Mouse (Mus musculus) T-helper 2 cell (primary cell): Measurements from ENCODE around the gene Bicc1.

Experiments
- in situ Hi-C: fragments of 300-600 bp; cut with MboI, MseI; formaldehyde crosslinking; loops from one replicate; pipeline ENCODE4 v1.15.1; 2025; ENCODE audit warnings: high pct_unique_total_duplicates

Gene Bicc1

GRCm38 (mm10) chr10:71058070-71058469 is 101.4 kb downstream of the Bicc1 start:
- in situ Hi-C loops = no loop called here

GRCm38 (mm10) chr10:71052748-71053147 is 106.8 kb downstream of the Bicc1 start:
- in situ Hi-C loops = no loop called here

- in situ Hi-C loops = no loop called here
Measured at GRCm38 (mm10) chr10:71052208-71052607, 107.3 kb downstream of the Bicc1 start.

- in situ Hi-C loops = no loop called here
Measured at GRCm38 (mm10) chr10:71050722-71051333, 108.7 kb downstream of the Bicc1 start.

GRCm38 (mm10) chr10:71049294-71049693 is 110.2 kb downstream of the Bicc1 start:
- in situ Hi-C loops = no loop called here

GRCm38 (mm10) chr10:71044410-71044809 is 115.1 kb downstream of the Bicc1 start:
- in situ Hi-C loops = no loop called here

GRCm38 (mm10) chr10:71041874-71042273 is 117.6 kb downstream of the Bicc1 start:
- in situ Hi-C loops = no loop called here

GRCm38 (mm10) chr10:71036484-71036883 is 123.0 kb downstream of the Bicc1 start:
- in situ Hi-C loops = loop anchor here (10.0 kb wide), 1 partner anchor 1568 kb away; no protein-coding TSS in a partner anchor

GRCm38 (mm10) chr10:71028996-71029395 is 130.5 kb downstream of the Bicc1 start:
- in situ Hi-C loops = no loop called here

GRCm38 (mm10) chr10:71028066-71028844 is 131.2 kb downstream of the Bicc1 start:
- in situ Hi-C loops = no loop called here

- in situ Hi-C loops = no loop called here
Measured at GRCm38 (mm10) chr10:71025131-71025894, 134.2 kb downstream of the Bicc1 start.

GRCm38 (mm10) chr10:71024681-71025080 is 134.8 kb downstream of the Bicc1 start:
- in situ Hi-C loops = no loop called here

GRCm38 (mm10) chr10:71023471-71023870 is 136.0 kb downstream of the Bicc1 start:
- in situ Hi-C loops = no loop called here

- in situ Hi-C loops = no loop called here
Measured at GRCm38 (mm10) chr10:71020459-71020858, 139.0 kb downstream of the Bicc1 start.

- in situ Hi-C loops = no loop called here
Measured at GRCm38 (mm10) chr10:71019836-71020235, 139.7 kb downstream of the Bicc1 start.

- in situ Hi-C loops = no loop called here
Measured at GRCm38 (mm10) chr10:71009771-71010496, 149.6 kb downstream of the Bicc1 start.

GRCm38 (mm10) chr10:71008721-71009120 is 150.8 kb downstream of the Bicc1 start:
- in situ Hi-C loops = no loop called here

GRCm38 (mm10) chr10:71007956-71008355 is 151.5 kb downstream of the Bicc1 start:
- in situ Hi-C loops = no loop called here

- in situ Hi-C loops = no loop called here
Measured at GRCm38 (mm10) chr10:71007516-71007915, 152.0 kb downstream of the Bicc1 start.

- in situ Hi-C loops = no loop called here
Measured at GRCm38 (mm10) chr10:71007001-71007400, 152.5 kb downstream of the Bicc1 start.

- in situ Hi-C loops = no loop called here
Measured at GRCm38 (mm10) chr10:71002871-71003270, 156.6 kb downstream of the Bicc1 start.

GRCm38 (mm10) chr10:71002186-71002585 is 157.3 kb downstream of the Bicc1 start:
- in situ Hi-C loops = no loop called here
